Mouse (Mus musculus) right cerebral cortex, postnatal 10 days (tissue): ENCODE measurements around the gene Abca6.
A peak's percentile ranks its signal among the peaks of the same experiment; 100 is the strongest.

Experiments used
- DNase-seq, 2 experiments: peaks; one replicate each; pipeline ENCODE4 v3.0.0; 2021; ENCODE audit warnings: low spot score in 2 of 2

Gene Abca6

GRCm38 (mm10) chr11:110196561-110197306 is 54.8 kb downstream of the Abca6 start:
- DNase-seq, result no peak

GRCm38 (mm10) chr11:110195310-110195709 is 56.3 kb downstream of the Abca6 start:
- no peak for DNase-seq

GRCm38 (mm10) chr11:110171212-110171611 is 80.4 kb downstream of the Abca6 start:
- DNase-seq, result no peak

- DNase-seq, result peak; percentile 67 to 70
Measured at GRCm38 (mm10) chr11:110167459-110168251, 83.9 kb downstream of the Abca6 start, which contains the start of gene Abca9. Gene Abca9, minus strand, starts transcription at chr11:110168196.

GRCm38 (mm10) chr11:110165822-110166221 is 85.8 kb downstream of the Abca6 start:
- DNase-seq, result no peak

GRCm38 (mm10) chr11:110165409-110165808 is 86.2 kb downstream of the Abca6 start:
- no peak for DNase-seq

- DNase-seq, result no peak
Measured at GRCm38 (mm10) chr11:110157059-110157458, 94.5 kb downstream of the Abca6 start.

GRCm38 (mm10) chr11:110155985-110156384 is 95.6 kb downstream of the Abca6 start:
- peak; percentile 32 to 40 for DNase-seq

- no peak for DNase-seq
Measured at GRCm38 (mm10) chr11:110147640-110148039, 103.9 kb downstream of the Abca6 start.

- no peak for DNase-seq
Measured at GRCm38 (mm10) chr11:110145421-110145820, 106.2 kb downstream of the Abca6 start.

- DNase-seq, result no peak
Measured at GRCm38 (mm10) chr11:110130760-110131159, 120.8 kb downstream of the Abca6 start.
